Mouse (Mus musculus): ENCODE measurements around the gene Nap1l5.

GRCm38 (mm10) chr6:58907791-58908190, 915 bp upstream of the Nap1l5 start:
- TF ChIP-seq POLR2A (IDR thresholded peaks at IDR 0.05; ENCODE audit: borderline replicate concordance, extremely low read depth, insufficient read depth, insufficient read length, poor library complexity, severe bottlenecking) (no peak), CTCF (IDR thresholded peaks at IDR 0.05; ENCODE audit: borderline replicate concordance, extremely low read depth, insufficient read depth, insufficient read length) (no peak)

Data from brain, embryonic 14.5 days (tissue).